Comparison of ENCODE assay signal across 8 mouse cellular contexts in the genomic region with DNA sequence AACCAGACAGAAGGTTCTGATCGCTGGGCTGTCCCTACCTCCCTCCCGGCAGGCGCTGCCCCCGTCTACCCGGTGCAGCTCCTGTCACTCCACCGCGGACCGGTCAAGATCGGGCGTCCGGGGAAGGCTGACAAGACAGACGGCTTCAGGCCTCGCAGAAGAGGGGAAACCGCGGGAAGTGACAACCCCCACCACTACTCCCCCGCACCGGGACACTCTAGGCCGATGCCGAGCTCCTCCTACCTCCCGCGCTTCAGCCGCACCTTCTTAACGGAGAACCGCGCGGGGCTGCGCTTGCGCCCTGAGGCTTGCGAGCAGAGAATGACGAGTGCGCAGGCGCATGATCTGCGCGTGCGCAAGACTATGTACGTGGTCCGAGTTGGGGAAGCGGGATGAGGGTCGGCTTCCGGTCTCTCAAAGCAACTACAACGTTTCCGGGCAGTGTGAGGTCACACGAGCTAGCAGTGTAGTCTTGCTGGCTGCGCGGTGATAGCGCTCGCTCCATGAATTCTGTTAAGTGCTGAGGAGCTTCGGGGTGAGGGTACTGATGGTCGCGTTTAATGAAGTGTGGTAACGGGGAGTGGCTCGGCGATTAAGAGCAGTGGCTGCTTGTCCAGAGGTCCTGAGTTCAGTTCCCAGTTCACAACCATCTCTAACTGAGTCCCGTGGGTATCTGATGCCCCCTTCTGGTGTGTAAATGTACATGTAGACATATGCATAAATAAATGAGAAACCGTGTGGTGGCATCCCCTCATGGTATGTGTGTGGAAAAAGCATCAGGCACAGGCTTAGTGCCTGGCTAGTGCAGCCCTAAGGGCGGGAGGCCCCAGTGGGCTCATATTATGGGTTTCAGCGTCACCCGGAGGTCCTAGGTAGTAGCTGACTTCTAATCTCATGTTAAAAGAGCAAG. TPM values are rescaled to one million over a fixed set of nuclear protein-coding genes. Genes with fewer than 3 reads are reported as not detected.
DNase-seq lines count a peak whose midpoint lies in the region; ATAC-seq and TF ChIP-seq lines count a peak whose summit lies in the region.

A gene (minus strand): TSS at position 282 of the 910 bp plus-strand sequence.

- H3K4me1 ChIP-seq in MEL (ENCODE audit: control insufficient read depth in 1 of 2, insufficient read depth in 2 of 2, low read length in 2 of 2) = peaks cover 0 to 5% of the 10 kb centered on the region in 2 experiments; a peak in 2 of 4 replicates
- H3K4me1 ChIP-seq in cerebellum, adult 2 months (ENCODE audit: control insufficient read depth, insufficient read depth, low read length) = no peaks in the 10 kb centered on the region
- peaks cover 10% of the 10 kb centered on the region for H3K4me1 ChIP-seq in forebrain, postnatal 0 days (ENCODE audit: insufficient read depth)
- peaks cover 13% of the 10 kb centered on the region for H3K4me1 ChIP-seq in lung, embryonic 15.5 days

- ATAC-seq in forebrain, postnatal 0 days = peak; percentile 97
- peak; percentile 98 for ATAC-seq in lung, embryonic 15.5 days (ENCODE audit: borderline replicate concordance, extremely low read depth, low FRiP score, low TSS enrichment)

- WGBS in cerebellum, adult 2 months = 1% methylated on average over 58 of the region's 58 CpGs
- WGBS in forebrain, postnatal 0 days = 5% methylated on average over 58 of the region's 58 CpGs
- WGBS in lung, embryonic 15.5 days = 2% methylated on average over 58 of the region's 58 CpGs

- no peaks in the 10 kb centered on the region for H3K9me3 ChIP-seq in MEL (replicated peaks; ENCODE audit: insufficient read depth, low read length)
- no peaks in the 10 kb centered on the region for H3K9me3 ChIP-seq in forebrain, postnatal 0 days (ENCODE audit: low read length)
- H3K9me3 ChIP-seq in lung, embryonic 15.5 days = no peaks in the 10 kb centered on the region

- peaks cover 3 to 15% of the 10 kb centered on the region in 2 experiments; a peak in 3 of 4 replicates for H3K36me3 ChIP-seq in MEL (ENCODE audit: control insufficient read depth in 1 of 2, insufficient read depth in 2 of 2, low read length in 2 of 2)
- peaks cover 23% of the 10 kb centered on the region for H3K36me3 ChIP-seq in forebrain, postnatal 0 days (ENCODE audit: insufficient read depth)
- H3K36me3 ChIP-seq in lung, embryonic 15.5 days = peaks cover 24% of the 10 kb centered on the region

- peak within 1 kb of the TSS; percentile 85 for H3K27ac ChIP-seq in MEL (ENCODE audit: control insufficient read depth, low read depth, low read length)
- H3K27ac ChIP-seq in cerebellum, adult 2 months (ENCODE audit: insufficient read depth, low read length) = peak within 1 kb of the TSS; percentile 54
- H3K27ac ChIP-seq in forebrain, postnatal 0 days (ENCODE audit: low read depth, low read length) = peak within 1 kb of the TSS; percentile 86
- peak within 1 kb of the TSS; percentile 85 for H3K27ac ChIP-seq in lung, embryonic 15.5 days

- H3K79me2 ChIP-seq in MEL (ENCODE audit: control insufficient read depth, insufficient read depth, low read length, poor library complexity) = peaks cover 7% of the 10 kb centered on the region

- peak; percentile 83 to 99 for TF ChIP-seq POLR2A in MEL (IDR thresholded peaks at IDR 0.05; ENCODE audit: control insufficient read depth in 1 of 2, insufficient read depth in 1 of 2, low read depth in 1 of 2, low read length in 2 of 2, poor library complexity in 1 of 2)
- peak; percentile 93 for TF ChIP-seq POLR2A in cerebellum, adult 2 months (IDR thresholded peaks at IDR 0.05; ENCODE audit: borderline replicate concordance, insufficient read depth, low read length)

- TF ChIP-seq CTCF in MEL (IDR thresholded peaks at IDR 0.05 in 2 of 3, conservative IDR thresholded peaks at IDR 0.05 in 1 of 3; ENCODE audit: control insufficient read depth in 1 of 3, insufficient read depth in 1 of 3, low read depth in 2 of 3, low read length in 3 of 3, poor library complexity in 1 of 3, severe bottlenecking in 1 of 3) = peak in 2 of 3 experiments; percentile 42 to 65; a peak in 4 of 6 replicates
- TF ChIP-seq CTCF in cerebellum, adult 2 months (IDR thresholded peaks at IDR 0.05; ENCODE audit: borderline replicate concordance, insufficient read depth, low read depth, low read length) = peak; percentile 42; the same call in 1 of the 2 replicates
- TF ChIP-seq CTCF in forebrain, postnatal 0 days (IDR thresholded peaks at IDR 0.05; ENCODE audit: low read depth) = peak; percentile 61

- peak; percentile 58 for TF ChIP-seq RAD21 in MEL (IDR thresholded peaks at IDR 0.05; ENCODE audit: low read depth, low read length)

- DNase-seq in MEL (ENCODE audit: low read depth, low spot score) = peak; percentile 99
- peak; percentile 97 to 98 for DNase-seq in cerebellum, adult 2 months
- DNase-seq in forebrain, postnatal 0 days = peak; percentile 99
- peak; percentile 95 for DNase-seq in heart, postnatal 4 days
- DNase-seq in layer of hippocampus, adult 8-10 months (ENCODE audit: low spot score in 2 of 2) = peak; percentile 95 to 97
- peak; percentile 94 for DNase-seq in ovary, adult 18-20 months (ENCODE audit: low spot score)
- DNase-seq in thymus, postnatal 0 days (ENCODE audit: low spot score) = peak; percentile 99

- peak within 1 kb of the TSS; percentile 92 for H3K9ac ChIP-seq in MEL (ENCODE audit: control insufficient read depth, low read depth, low read length, poor library complexity, severe bottlenecking)
- peak within 1 kb of the TSS; percentile 95 for H3K9ac ChIP-seq in forebrain, postnatal 0 days
- H3K9ac ChIP-seq in lung, embryonic 15.5 days = peak within 1 kb of the TSS; percentile 86

- TF ChIP-seq EP300 in MEL (IDR thresholded peaks at IDR 0.05; ENCODE audit: low read depth in 1 of 2, low read length in 2 of 2) = no peak; a peak in 1 of 4 replicates

- peak within 1 kb of the TSS; percentile 81 for H3K4me2 ChIP-seq in forebrain, postnatal 0 days (ENCODE audit: low read depth)
- H3K4me2 ChIP-seq in lung, embryonic 15.5 days = peak within 1 kb of the TSS; percentile 64

- H3K4me3 ChIP-seq in MEL (ENCODE audit: control insufficient read depth in 1 of 2, insufficient read depth in 1 of 2, low read depth in 2 of 2, low read length in 2 of 2) = peak within 1 kb of the TSS; percentile 61 to 74
- peak within 1 kb of the TSS; percentile 68 for H3K4me3 ChIP-seq in cerebellum, adult 2 months (replicated peaks; ENCODE audit: insufficient read depth, low read depth, low read length)
- peak within 1 kb of the TSS; percentile 94 for H3K4me3 ChIP-seq in forebrain, postnatal 0 days (ENCODE audit: low read depth, low read length)
- peak within 1 kb of the TSS; percentile 78 for H3K4me3 ChIP-seq in lung, embryonic 15.5 days

- no peaks in the 10 kb centered on the region for H3K27me3 ChIP-seq in MEL (ENCODE audit: control insufficient read depth in 1 of 2, insufficient read depth in 2 of 2, low read length in 2 of 2)
- H3K27me3 ChIP-seq in cerebellum, adult 2 months (ENCODE audit: control insufficient read depth, insufficient read depth, low read length) = no peaks in the 10 kb centered on the region
- no peaks in the 10 kb centered on the region for H3K27me3 ChIP-seq in forebrain, postnatal 0 days (ENCODE audit: insufficient read depth, low read length)
- H3K27me3 ChIP-seq in lung, embryonic 15.5 days = no peaks in the 10 kb centered on the region

TF ChIP-seq in MEL, 35 proteins besides CTCF, POLR2A, EP300 and RAD21 (continues in another document):
- peak; percentile 91 for TF ChIP-seq POLR2AphosphoS2 (IDR thresholded peaks at IDR 0.05; ENCODE audit: low read length)
- peak; percentile 33; the same call in 1 of the 2 replicates for TF ChIP-seq RCOR1 (IDR thresholded peaks at IDR 0.05; ENCODE audit: low read depth, low read length)
- peak; percentile 70 for TF ChIP-seq TCF12 (IDR thresholded peaks at IDR 0.05; ENCODE audit: low read depth, low read length)
- TF ChIP-seq MAFK (IDR thresholded peaks at IDR 0.05; ENCODE audit: borderline replicate concordance, low read depth, low read length) = no peak
- TF ChIP-seq MXI1 (IDR thresholded peaks at IDR 0.05; ENCODE audit: low read depth, low read length) = peak; percentile 76
- TF ChIP-seq MYC (IDR thresholded peaks at IDR 0.05; ENCODE audit: low read depth, low read length) = peak; percentile 80
- no peak for TF ChIP-seq JUND (IDR thresholded peaks at IDR 0.05; ENCODE audit: low read depth, low read length)
- peak; percentile 29; the same call in 1 of the 2 replicates for TF ChIP-seq USF1 (IDR thresholded peaks at IDR 0.05; ENCODE audit: low read depth, low read length)
- TF ChIP-seq TBP (IDR thresholded peaks at IDR 0.05; ENCODE audit: low read depth, low read length) = peak; percentile 92
- TF ChIP-seq ELF1 (IDR thresholded peaks at IDR 0.05; ENCODE audit: low read depth, low read length) = peak; percentile 90
- TF ChIP-seq BHLHE40 (IDR thresholded peaks at IDR 0.05; ENCODE audit: borderline replicate concordance, low read depth, low read length) = no peak
- no peak for TF ChIP-seq MEF2A (IDR thresholded peaks at IDR 0.05; ENCODE audit: extremely low read depth, insufficient replicate concordance, low read depth, low read length, poor library complexity, severe bottlenecking)
- TF ChIP-seq HCFC1 (IDR thresholded peaks at IDR 0.05; ENCODE audit: low read depth, low read length) = peak; percentile 88
- TF ChIP-seq GATA1 (IDR thresholded peaks at IDR 0.05; ENCODE audit: low read depth, low read length) = no peak
- peak; percentile 96 for TF ChIP-seq ZMIZ1 (IDR thresholded peaks at IDR 0.05; ENCODE audit: low read depth, low read length)
- peak; percentile 80; the same call in 1 of the 2 replicates for TF ChIP-seq POLR2AphosphoS5 (IDR thresholded peaks at IDR 0.05; ENCODE audit: borderline replicate concordance, low read depth, low read length)
- no peak for TF ChIP-seq GABPA (IDR thresholded peaks at IDR 0.05; ENCODE audit: low read depth, low read length)
- peak; percentile 21; the same call in 1 of the 2 replicates for TF ChIP-seq MYB (IDR thresholded peaks at IDR 0.05; ENCODE audit: low read depth, low read length)
- peak; percentile 64; the same call in 1 of the 2 replicates for TF ChIP-seq KAT2A (conservative IDR thresholded peaks at IDR 0.05; ENCODE audit: low read depth, low read length)

RNA-seq across cellular contexts. Expression of the gene that starts here (rescaled TPM):
- total RNA-seq in MEL (2012; rRNA removed) = 23.0 and 24.3 TPM in 2 replicates
- 10 to 100 TPM in 1 of 2 experiments, not detected in 1; 35.2 TPM for polyA plus RNA-seq in MEL (2012; ENCODE audit: insufficient read depth in 1 of 2, insufficient read length in 2 of 2, low read depth in 1 of 2, low replicate concordance in 2 of 2, missing spikeins in 1 of 2)
- 39.9 and 43.4 TPM in 2 replicates for polyA plus RNA-seq in cerebellum, adult 2 months (2012; rRNA removed)
- 46.0 and 50.7 TPM in 2 replicates for total RNA-seq in forebrain, postnatal 0 days (2014; rRNA removed)
- polyA plus RNA-seq in forebrain, postnatal 0 days (2015; fragmentation: Nextera tagmentation; extraction: Ambion mirVana) = 11.8 and 17.7 TPM in 2 replicates
- total RNA-seq in heart, postnatal 4 days (2021) = 10 to 100 TPM; 15.5 to 15.6 TPM
- 10 to 100 TPM; 39.7 to 54.5 (median 48.5) TPM for total RNA-seq in layer of hippocampus, adult 8-10 months (2022)
- 17.1 and 18.1 TPM in 2 replicates for polyA plus RNA-seq in lung, embryonic 15.5 days (2015; fragmentation: Nextera tagmentation; extraction: Ambion mirVana)
- polyA plus RNA-seq in thymus, postnatal 0 days (2015; fragmentation: Nextera tagmentation; extraction: Ambion mirVana) = 11.1 and 11.7 TPM in 2 replicates

Comparison
In these comparisons a context has a peak if more than half of its experiments do, and no peak if none do; other contexts are left out.
1. Peak in every context shown above with its lines: DNase-seq, ATAC-seq, H3K4me3 ChIP-seq and H3K27ac ChIP-seq.